8 mouse cellular contexts compared by ENCODE assay signal in the genomic region with DNA sequence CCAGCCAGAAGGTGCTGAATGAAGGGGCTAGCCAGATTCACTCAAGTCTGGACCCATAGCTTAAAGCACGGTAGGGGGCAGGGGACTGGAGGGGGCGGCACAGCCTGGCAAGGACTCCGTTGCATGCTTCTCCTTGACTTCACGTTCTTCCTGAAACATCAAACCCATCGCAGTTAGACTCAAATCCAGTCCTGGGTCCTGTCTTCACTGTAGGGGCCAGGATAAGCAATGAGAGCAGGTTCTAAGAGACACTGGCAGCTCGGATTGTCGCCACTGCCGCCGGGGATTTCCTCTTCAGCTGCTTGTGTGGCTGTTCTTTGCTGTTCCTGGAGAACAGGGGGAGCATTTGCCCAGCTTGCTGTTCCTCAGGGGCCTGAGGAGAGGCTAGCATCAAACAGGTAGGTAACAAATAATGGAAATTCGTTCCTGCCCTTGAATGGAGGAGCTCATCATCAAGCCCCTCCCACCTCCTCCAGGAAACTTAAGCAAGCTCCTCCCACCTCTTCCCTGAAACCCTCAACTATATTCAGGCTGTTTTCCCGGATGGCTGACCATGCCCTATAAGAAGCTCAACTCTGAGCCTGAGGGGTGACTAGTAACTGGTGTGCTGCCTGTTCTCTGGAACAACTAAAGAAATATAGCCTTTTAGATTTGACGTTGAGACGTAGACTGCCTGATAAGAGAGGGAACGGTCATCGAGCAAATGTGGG. TPM values are rescaled to one million over a fixed set of nuclear protein-coding genes. Genes with fewer than 3 reads are reported as not detected.
DNase-seq lines count a peak whose midpoint lies in the region; ATAC-seq and TF ChIP-seq lines count a peak whose summit lies in the region.

No protein-coding gene starts in this region.

- H3K36me3 ChIP-seq in ES-E14 (ENCODE audit: control insufficient read depth, insufficient read depth, low read length, poor library complexity, severe bottlenecking): no peaks in the 10 kb centered on the region
- H3K36me3 ChIP-seq in hindbrain, embryonic 15.5 days: no peaks in the 10 kb centered on the region
- no peaks in the 10 kb centered on the region for H3K36me3 ChIP-seq in lung, embryonic 15.5 days

- in situ Hi-C loops in ES-E14 (cut with MboI; ENCODE audit: low sequenced_read_pairs in 2 of 2, unreplicated experiment in 2 of 2): no loop called here

- no peaks in the 10 kb centered on the region for H3K27me3 ChIP-seq in hindbrain, embryonic 15.5 days
- no peaks in the 10 kb centered on the region for H3K27me3 ChIP-seq in lung, embryonic 15.5 days

- H3K9me3 ChIP-seq in ES-E14 (ENCODE audit: control insufficient read depth, insufficient read depth, low read depth, low read length): no peaks in the 10 kb centered on the region
- H3K9me3 ChIP-seq in hindbrain, embryonic 15.5 days: no peaks in the 10 kb centered on the region
- H3K9me3 ChIP-seq in lung, embryonic 15.5 days: no peaks in the 10 kb centered on the region

- no peak overlapping the region for H3K27ac ChIP-seq in ES-E14 (ENCODE audit: insufficient read depth, low read depth, low read length, poor library complexity, severe bottlenecking)
- 0 out of 2 replicates have a peak overlapping the region, but pooled peaks have one; percentile 31 for H3K27ac ChIP-seq in hindbrain, embryonic 15.5 days (replicated peaks)
- no peak overlapping the region for H3K27ac ChIP-seq in lung, embryonic 15.5 days

- peak; percentile 31 for DNase-seq in ES-E14 (ENCODE audit: low read depth, low spot score)
- DNase-seq in embryo, embryonic 10 days (ENCODE audit: low spot score): peak; percentile 60
- no peak for DNase-seq in urinary bladder, adult 2 months (ENCODE audit: low spot score)
- DNase-seq in cerebellum, postnatal 14 days: no peak
- DNase-seq in cerebellum, adult 18-20 months: no peak
- no peak for DNase-seq in ovary, postnatal 10 days (ENCODE audit: low spot score)

- peaks cover 0 to 10% of the 10 kb centered on the region in 2 experiments; a peak in 2 of 4 replicates for H3K4me1 ChIP-seq in ES-E14 (ENCODE audit: control insufficient read depth in 2 of 2, insufficient read depth in 2 of 2, low read length in 2 of 2, poor library complexity in 1 of 2)
- peaks cover 13% of the 10 kb centered on the region for H3K4me1 ChIP-seq in hindbrain, embryonic 15.5 days (replicated peaks)
- H3K4me1 ChIP-seq in lung, embryonic 15.5 days: 0 out of 2 replicates have a peak, but pooled peaks cover 4% of the 10 kb centered on the region

- H3K4me2 ChIP-seq in hindbrain, embryonic 15.5 days: peak overlapping the region; percentile 49
- H3K4me2 ChIP-seq in lung, embryonic 15.5 days: peak overlapping the region; percentile 49

- no peak overlapping the region; the same call in 1 of the 2 replicates for H3K9ac ChIP-seq in ES-E14 (ENCODE audit: insufficient read depth, low read depth, low read length, poor library complexity, severe bottlenecking)
- H3K9ac ChIP-seq in hindbrain, embryonic 15.5 days: no peak overlapping the region
- no peak overlapping the region for H3K9ac ChIP-seq in lung, embryonic 15.5 days

- H3K4me3 ChIP-seq in ES-E14 (ENCODE audit: insufficient read depth in 1 of 2, low read depth in 1 of 2, low read length in 2 of 2, poor library complexity in 1 of 2, severe bottlenecking in 1 of 2): peak overlapping the region in 1 of 2 experiments; percentile 15; a peak in 1 of 4 replicates
- H3K4me3 ChIP-seq in hindbrain, embryonic 15.5 days: peak overlapping the region; percentile 24
- H3K4me3 ChIP-seq in lung, embryonic 15.5 days: peak overlapping the region; percentile 26

- ATAC-seq in hindbrain, embryonic 15.5 days (ENCODE audit: low FRiP score, low read depth): peak; percentile 25; the same call in 1 of the 2 replicates
- no peak for ATAC-seq in lung, embryonic 15.5 days (ENCODE audit: borderline replicate concordance, extremely low read depth, low FRiP score, low TSS enrichment)

- 29% methylated on average over 15 of the region's 15 CpGs for WGBS in hindbrain, embryonic 15.5 days
- WGBS in lung, embryonic 15.5 days: 18% methylated on average over 15 of the region's 15 CpGs

TF ChIP-seq in ES-E14, 5 proteins besides CTCF, POLR2A, EP300 and RAD21:
- TF ChIP-seq ZC3H11A (IDR thresholded peaks at IDR 0.05; ENCODE audit: borderline replicate concordance, low read depth, low read length) (no peak), MAFK (IDR thresholded peaks at IDR 0.05; ENCODE audit: insufficient read depth, low read depth, low read length) (no peak), CHD2 (IDR thresholded peaks at IDR 0.05; ENCODE audit: low read depth, low read length) (no peak), HCFC1 (IDR thresholded peaks at IDR 0.05; ENCODE audit: borderline replicate concordance, insufficient read depth, low read length) (no peak), ZNF384 (IDR thresholded peaks at IDR 0.05; ENCODE audit: low read depth, low read length) (no peak)

RNA-seq across cellular contexts. Expression of a gene that starts 18.3 kb away (rescaled TPM):
- not detected in 2 replicates for total RNA-seq in ES-E14 (2012; rRNA removed)
- not detected in 2 replicates for polyA plus RNA-seq in hindbrain, embryonic 15.5 days (2015; fragmentation: Nextera tagmentation; extraction: Ambion mirVana)
- not detected in 2 replicates for polyA plus RNA-seq in lung, embryonic 15.5 days (2015; fragmentation: Nextera tagmentation; extraction: Ambion mirVana)
- polyA plus RNA-seq in urinary bladder, adult 2 months (2012; rRNA removed): not detected in 2 replicates

RNA-seq across cellular contexts. Expression of a gene that starts 31.9 kb away (rescaled TPM):
- not detected in 2 replicates for total RNA-seq in ES-E14 (2012; rRNA removed)
- not detected in 2 replicates for polyA plus RNA-seq in hindbrain, embryonic 15.5 days (2015; fragmentation: Nextera tagmentation; extraction: Ambion mirVana)
- polyA plus RNA-seq in lung, embryonic 15.5 days (2015; fragmentation: Nextera tagmentation; extraction: Ambion mirVana): not detected in 2 replicates
- not detected in 2 replicates for polyA plus RNA-seq in urinary bladder, adult 2 months (2012; rRNA removed)

RNA-seq across cellular contexts. Expression of a gene that starts 45.6 kb away (rescaled TPM):
- total RNA-seq in ES-E14 (2012; rRNA removed): not detected in 2 replicates
- not detected in 2 replicates for polyA plus RNA-seq in hindbrain, embryonic 15.5 days (2015; fragmentation: Nextera tagmentation; extraction: Ambion mirVana)
- polyA plus RNA-seq in lung, embryonic 15.5 days (2015; fragmentation: Nextera tagmentation; extraction: Ambion mirVana): not detected in 2 replicates
- polyA plus RNA-seq in urinary bladder, adult 2 months (2012; rRNA removed): not detected in 2 replicates

Comparison
In these comparisons a context has a peak if more than half of its experiments do, and no peak if none do; other contexts are left out.
1. DNase-seq: peak in ES-E14 (single experiment) and embryo, embryonic 10 days (single experiment); none in urinary bladder, adult 2 months (single experiment), cerebellum, postnatal 14 days (0 of 2), cerebellum, adult 18-20 months (0 of 2) and ovary, postnatal 10 days (single experiment).